Mouse (Mus musculus) limb, embryonic 15.5 days (tissue): ENCODE measurements at regions not wholly inside any gene's neighbourhood (a gene's known extent, or its start where the extent isn't known, plus 50 kb on each side); places are given as distances from the start of the nearest gene placed in this dataset.
A peak's percentile ranks its signal among the peaks of the same experiment; 100 is the strongest.

ENCODE experiments used
- ATAC-seq: fragments of 200-750 bp; cut with Nextera tagmentation; 2 replicates; pipeline ENCODE4 v1.8.0; 2017; ENCODE audit warnings: low read depth, moderate TSS enrichment; ENCODE audit not compliant: insufficient number of reproducible peaks, low FRiP score, low TSS enrichment
- H3K27ac ChIP-seq: fragments of 300-500 bp; sonication (generic); 2 replicates; pipeline ENCODE4 v1.5.1; 2015; ENCODE audit warnings: moderate library complexity, mild to moderate bottlenecking, inconsistent platforms
- H3K27me3 ChIP-seq: fragments of 300-500 bp; sonication (generic); 2 replicates; pipeline ENCODE4 v1.6.1; 2015; ENCODE audit warnings: inconsistent platforms
- H3K36me3 ChIP-seq: fragments of 300-500 bp; sonication (generic); 2 replicates; pipeline ENCODE4 v1.6.1; 2015; ENCODE audit warnings: inconsistent platforms
- H3K4me1 ChIP-seq: fragments of 300-500 bp; sonication (generic); 2 replicates; pipeline ENCODE4 v1.6.1; 2015; ENCODE audit warnings: inconsistent platforms
- H3K4me2 ChIP-seq: fragments of 300-500 bp; sonication (generic); 2 replicates; pipeline ENCODE4 v1.6.1; 2015; ENCODE audit warnings: mild to moderate bottlenecking, inconsistent platforms
- H3K4me3 ChIP-seq: fragments of 300-500 bp; sonication (generic); 2 replicates; pipeline ENCODE4 v1.5.1; 2015; ENCODE audit warnings: mild to moderate bottlenecking, inconsistent platforms
- H3K9ac ChIP-seq: fragments of 300-500 bp; sonication (generic); 2 replicates; pipeline ENCODE4 v1.6.1; 2015; ENCODE audit warnings: inconsistent platforms
- H3K9me3 ChIP-seq: fragments of 300-500 bp; sonication (generic); 2 replicates; pipeline ENCODE4 v1.6.1; 2016; ENCODE audit warnings: inconsistent platforms
- WGBS: fragments of 180-500 bp; shearing (Covaris S2); methylation state at CpG from one replicate; pipeline ENCODE4 v1.1.7; 2015; 5-methylcytosine and 5-hydroxymethylcytosine counted together

GRCm38 (mm10) chr4:154787190-154787589, 50.1 kb upstream of the Ttc34 start:
- H3K4me1 ChIP-seq = peaks cover 38% of the 10 kb centered on the region

More at GRCm38 (mm10) chr4:154787190-154787589, 50.1 kb upstream of the Ttc34 start:
- ATAC-seq = no peak
- no peak overlapping the region for H3K27ac ChIP-seq
- H3K27me3 ChIP-seq = peaks cover 40% of the 10 kb centered on the region
- 0 out of 2 replicates have a peak overlapping the region, but pooled peaks have one; percentile 7 for H3K4me2 ChIP-seq
- 27% methylated on average over 8 of the region's 8 CpGs for WGBS
- H3K36me3 ChIP-seq = no peaks in the 10 kb centered on the region
- H3K4me3 ChIP-seq = no peak overlapping the region
- H3K9ac ChIP-seq = no peak overlapping the region
- no peaks in the 10 kb centered on the region for H3K9me3 ChIP-seq
